Mouse (Mus musculus): ENCODE results near the gene Gm45717.
A peak's percentile ranks its signal among the peaks of the same experiment; 100 is the strongest.
"Not testable (repeated sequence)": the region's sequence is repeated elsewhere in the genome, so short reads cannot be mapped to it uniquely, and the experiment has no call there.

Gene Gm45717

DNA sequence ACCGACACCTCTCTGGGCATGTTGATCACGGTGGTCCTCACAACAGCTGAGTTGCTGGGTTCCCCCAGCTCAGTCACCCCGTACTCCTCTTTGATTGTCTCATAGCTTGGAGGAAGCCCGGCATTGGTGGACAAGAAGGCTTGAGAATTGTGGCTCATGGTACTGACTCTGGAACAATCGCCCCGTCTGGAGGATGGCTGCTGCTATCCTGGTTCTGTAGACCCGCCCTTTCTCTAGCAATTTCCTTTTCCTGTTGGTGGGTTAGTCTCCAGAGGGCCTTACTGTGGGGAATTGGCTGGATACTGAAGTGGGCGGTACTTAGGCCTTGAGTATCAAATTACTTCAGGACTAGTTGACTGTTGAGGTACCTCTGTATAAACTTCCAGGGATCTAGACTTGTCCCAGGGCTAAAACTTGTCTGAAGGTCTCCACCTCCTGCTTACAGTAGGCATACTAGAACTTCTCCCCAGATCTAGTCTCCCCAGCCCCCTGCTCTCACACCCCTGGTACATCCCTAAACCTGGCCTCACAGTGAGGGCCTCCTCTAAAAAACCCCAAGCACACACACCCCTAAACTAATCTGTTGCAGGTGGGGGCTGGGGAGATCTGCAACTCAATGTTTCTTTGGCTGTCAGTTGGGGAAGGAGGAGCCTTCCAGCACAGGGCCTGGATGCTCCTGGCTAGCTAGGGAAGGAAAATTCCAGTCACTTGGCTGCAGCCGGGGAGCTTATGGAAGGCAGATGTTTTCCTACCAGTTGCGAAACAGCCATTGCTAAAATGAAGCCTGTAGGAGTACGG lies at the start of gene Gm45717, which contains the start of gene Ifitm2:
TSS of gene Gm45717 (minus strand) at position 180 of the 798 bp plus-strand sequence.
TSS of gene Ifitm2 (minus strand) at position 230 of the 798 bp plus-strand sequence.
- DNase-seq (ENCODE audit: low spot score) = peak; percentile 97

DNA sequence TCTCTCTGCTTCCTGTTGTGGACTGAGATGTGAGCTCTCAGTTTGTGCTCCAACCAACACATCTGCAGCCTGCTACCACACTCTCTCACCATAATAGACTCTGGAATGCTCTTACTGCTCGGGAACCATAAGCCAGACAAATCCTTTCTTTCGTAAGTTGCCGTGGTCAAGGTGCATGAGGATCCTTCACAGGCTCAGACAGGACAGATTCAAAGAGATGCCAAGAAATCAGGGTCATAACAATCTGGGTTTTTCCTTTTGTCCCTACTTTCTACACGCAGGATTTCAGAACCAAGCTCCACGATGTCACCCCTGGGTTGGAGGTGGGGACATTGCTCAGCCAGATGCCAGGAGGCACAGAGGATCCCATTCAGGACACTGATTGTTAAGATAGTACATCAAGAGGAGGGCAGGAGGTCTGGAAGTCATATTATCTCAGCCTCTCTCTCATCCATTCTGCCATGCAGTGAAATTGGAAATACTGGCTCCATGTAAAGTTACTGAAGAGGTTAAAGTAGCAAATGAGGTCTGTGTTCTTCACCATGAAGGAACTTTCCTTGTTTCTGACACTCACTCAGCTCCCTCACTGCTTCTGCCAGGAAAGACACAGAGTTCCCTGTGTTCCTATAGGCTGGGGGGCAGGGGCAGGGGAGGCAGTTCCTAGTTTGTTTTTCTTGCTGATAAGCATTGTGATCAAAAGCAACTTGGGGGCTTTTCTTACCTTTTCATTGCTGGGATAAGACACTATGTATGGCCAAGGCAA lies 47.7 kb upstream of the Gm45717 start:
- DNase-seq (ENCODE audit: low spot score) = no peak

DNA sequence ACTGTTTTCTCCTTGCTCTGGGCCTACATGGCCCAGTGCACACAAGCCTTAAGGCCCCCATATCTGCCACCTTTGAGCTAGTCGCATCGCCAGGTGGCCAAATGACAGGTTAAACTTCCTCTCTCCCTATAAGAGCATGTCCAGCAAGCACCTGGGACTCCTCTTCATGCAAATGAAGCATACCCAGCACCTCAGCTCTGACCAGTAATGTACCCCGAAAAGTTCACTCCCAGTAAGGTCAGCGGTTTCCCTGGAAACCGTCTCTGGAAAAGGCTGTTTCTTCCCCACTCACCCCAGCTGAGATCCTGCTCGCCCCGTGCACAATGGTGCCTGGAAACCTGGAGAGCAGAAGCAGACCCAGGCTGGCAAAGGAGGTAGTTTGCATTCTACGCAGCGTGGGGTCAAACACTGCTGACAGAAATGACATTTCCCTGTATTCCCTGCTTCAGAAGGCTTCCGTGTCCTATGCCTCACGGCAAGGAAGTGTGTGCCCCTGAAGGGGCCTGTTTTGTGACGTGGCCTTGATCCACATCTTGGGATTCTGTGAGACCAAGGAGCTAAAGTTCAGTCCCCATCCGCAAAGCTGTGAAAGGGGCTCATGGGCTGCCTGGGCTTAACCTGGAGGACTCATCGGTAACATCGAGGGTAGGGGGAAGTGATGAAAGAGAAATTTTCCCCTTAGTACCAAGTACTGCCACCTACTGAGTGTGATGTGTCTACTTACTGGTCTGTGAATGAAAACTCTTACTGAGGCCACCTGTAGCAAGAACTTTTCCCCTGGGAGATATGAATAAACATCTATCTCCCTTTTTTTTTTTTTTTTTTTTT lies 45.4 kb upstream of the Gm45717 start:
- no peak for DNase-seq (ENCODE audit: low spot score)

DNA sequence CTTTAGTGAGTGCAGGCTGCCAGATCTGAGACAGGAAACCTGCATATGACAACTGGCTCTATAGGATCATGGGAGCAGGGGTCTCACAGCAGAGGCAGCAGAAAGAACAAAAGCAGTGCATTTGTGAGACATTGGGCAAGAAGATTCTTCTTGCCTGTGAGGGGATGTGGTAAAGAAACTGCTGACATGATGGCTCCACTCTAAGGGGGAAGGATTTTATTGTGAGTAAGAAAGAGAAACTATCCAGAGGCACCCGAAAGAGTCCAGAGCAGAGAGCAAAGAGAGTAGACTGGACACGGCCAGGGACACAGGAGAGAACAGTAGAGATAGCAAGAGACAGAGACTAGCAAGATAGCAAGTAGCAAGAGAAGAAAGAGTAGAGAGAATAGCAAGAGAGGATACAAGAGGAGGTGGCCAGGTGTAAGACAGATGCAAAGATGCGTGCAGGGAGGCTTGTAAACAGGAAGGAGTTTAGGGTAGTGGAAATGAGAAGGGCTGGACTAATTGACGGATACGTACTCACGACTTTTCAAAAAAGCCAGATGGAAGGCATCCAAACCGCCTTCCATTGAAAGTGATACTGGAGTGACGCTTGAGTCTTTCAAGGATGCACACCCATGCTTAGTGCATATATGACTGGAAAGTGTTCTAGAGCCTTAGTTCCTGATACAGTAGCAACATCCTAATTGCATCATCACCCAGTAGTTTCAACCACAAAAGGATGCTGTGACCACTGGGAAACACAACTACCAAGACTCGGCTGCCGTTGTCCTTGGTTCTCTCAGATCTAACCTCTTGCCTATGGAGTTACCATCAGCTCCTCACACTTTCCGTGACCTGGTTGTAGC lies 43.3 kb upstream of the Gm45717 start:
- DNase-seq (ENCODE audit: low spot score) = no peak

DNA sequence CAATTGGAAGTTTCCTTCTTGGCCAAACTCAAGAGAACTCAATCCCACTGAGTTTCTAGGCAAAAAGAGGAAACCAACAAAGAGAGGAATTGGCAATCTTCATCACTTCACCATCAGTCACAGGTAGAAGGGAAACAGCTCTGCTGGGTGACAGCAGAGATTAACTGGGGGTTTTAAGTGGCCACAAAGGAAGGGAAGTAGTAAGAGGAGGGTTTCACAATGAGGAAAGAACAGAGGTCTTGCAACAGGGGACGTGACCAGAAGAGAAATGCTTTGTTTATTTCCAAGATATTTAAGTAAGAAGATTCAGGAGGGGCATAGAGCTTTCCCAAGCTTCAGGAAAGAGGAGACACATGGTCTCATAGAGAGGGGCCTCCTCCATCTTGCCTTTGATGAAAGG lies 42.1 kb upstream of the Gm45717 start:
- DNase-seq (ENCODE audit: low spot score) = no peak

DNA sequence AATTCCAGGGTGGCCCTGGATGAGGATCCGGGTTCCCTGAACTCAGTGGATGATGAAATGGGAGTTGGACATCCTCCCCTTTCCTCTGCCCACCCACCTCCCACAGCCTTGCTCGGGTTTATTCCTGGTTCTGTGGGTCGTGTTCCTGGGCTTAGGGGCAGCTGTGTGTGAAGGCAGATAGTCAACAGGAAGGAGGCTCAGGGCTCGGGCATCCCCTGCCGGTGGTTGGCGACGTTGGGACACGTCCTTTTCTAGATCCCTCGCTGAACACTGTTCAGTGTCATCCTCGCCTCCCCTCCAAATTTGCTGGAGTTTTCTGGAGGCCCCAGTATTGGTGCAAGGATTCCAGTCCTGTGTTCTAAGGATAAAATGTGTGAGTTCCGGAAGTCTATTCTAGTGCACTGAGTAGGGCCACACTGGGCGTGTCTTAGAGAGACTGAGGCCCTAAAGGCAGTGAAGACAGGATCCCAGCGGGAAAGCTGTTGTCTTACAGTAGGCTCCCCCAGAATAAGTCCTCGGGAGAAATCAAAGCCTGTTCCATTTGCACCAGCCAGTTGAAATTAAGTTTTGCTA lies 35.5 kb upstream of the Gm45717 start:
- DNase-seq (ENCODE audit: low spot score) = no peak

DNA sequence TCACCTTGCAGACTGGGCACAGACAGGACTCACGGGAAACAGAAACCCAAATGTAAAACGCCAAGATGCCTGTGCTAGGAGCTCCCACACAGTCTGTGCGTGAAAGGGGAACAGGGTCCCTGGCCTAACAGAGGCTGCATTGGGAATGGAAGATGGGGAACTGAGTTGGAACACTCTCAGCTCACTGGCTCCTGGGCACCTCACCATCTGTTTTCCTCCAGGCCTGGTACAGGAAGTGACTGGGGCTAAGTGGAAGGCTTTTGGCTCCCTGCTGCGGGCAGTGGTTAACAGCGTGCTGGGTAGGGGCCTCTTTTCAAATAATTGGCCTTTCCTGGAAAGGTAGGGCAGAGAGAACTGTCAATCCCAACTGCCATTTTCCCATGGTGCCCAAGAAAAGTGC lies 34.9 kb upstream of the Gm45717 start:
- DNase-seq (ENCODE audit: low spot score) = no peak

DNA sequence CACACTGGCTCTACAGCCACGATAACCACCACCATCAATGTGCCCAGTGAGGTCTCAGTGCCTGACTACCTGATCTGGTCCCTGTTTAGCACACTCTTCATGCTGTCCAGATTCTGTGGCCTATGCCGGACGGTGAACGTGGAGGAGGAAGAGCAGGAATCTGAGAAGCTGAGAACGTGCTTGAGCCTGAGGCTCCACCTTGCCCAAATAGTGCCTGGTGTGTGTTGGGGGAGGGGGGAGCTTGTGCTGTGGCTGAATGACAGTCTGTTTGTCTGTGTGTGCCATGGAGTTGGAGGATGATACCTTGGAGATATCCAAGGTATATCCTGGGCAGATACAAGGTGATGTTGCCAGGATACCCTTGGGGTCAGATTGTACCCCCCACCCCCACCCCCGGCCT lies 34.4 kb upstream of the Gm45717 start:
- no peak for DNase-seq (ENCODE audit: low spot score)

DNA sequence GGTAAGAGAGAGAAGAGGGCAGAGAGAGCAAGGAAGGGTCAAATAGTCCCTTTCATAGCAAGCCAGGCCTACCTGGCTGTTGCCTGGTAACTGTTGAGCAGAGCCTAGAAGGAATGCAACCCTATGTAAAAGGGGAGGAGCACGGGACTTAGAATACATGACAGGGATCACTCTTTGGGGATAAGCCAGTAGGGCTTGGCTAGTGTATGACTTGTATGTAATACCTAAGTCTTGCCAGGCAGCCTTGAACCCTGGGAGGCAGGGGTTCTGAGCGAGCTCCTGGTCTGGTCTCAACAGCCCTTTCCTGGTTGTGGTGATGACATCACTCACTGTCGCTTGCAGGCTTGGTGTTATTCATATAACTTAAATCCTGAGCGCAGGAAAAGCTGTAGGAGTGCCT lies 33.3 kb upstream of the Gm45717 start:
- no peak for DNase-seq (ENCODE audit: low spot score)

DNA sequence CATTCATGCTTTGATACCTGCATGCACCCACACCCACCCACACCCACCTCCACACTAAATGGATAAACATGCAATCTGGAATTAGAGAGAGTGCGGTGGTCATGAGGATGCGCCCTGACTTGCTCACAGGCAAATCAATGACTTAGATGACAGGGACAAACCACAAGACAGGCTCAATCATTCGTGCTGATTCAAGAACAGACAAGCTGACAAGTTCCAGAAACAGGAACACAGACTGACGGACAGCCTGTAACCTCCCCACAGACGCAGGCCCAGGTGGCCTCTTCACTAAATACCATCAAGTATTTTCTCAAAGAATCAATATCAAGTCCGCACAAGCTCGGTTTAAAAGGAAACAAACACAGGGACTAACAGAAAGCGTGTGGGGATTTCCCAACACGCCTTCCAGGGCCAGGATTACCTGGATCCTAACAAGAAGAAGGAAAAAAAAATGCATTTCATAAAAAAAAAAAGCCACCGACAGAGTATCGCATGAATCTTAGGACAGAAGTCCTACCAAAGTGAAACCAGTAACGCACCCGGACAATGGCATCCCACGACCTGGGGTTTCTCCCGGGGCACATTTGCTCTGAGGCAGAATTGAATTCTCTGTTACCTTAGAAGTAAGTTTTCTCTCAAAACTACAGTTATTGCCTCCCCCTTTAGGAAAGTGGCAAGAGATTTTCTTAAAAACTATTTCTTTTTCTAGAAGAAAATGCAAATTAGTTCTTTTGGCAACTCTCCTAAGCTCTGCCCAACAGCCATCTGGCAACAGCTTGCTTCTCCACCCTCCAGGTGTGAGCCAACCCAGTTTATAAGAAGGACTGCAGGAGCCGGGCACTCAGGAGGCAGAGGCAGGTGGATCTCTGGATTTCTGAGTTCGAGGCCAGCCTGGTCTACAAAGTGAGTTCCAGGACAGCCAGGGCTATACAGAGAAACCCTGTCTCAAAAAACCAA lies 31.7 kb upstream of the Gm45717 start:
- no peak for DNase-seq (ENCODE audit: low spot score)

DNA sequence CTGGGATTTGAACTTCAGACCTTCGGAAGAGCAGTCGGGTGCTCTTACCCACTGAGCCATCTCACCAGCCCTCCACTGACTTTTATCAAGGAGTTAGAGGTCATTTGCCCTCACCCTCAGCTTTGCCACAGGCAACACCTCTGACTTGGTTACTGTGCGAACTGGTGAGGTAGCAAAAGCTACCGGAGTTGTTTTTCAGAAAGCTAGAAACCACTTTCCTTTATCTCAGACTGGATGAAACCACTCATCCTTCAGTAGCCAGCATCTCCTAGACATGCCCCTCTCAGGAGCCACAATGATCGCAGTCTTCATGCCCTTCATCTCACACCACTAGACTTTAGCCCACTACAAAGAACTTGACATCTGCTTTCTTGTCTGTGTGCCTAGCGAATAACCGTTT lies 27.2 kb upstream of the Gm45717 start:
- DNase-seq (ENCODE audit: low spot score) = no peak

DNA sequence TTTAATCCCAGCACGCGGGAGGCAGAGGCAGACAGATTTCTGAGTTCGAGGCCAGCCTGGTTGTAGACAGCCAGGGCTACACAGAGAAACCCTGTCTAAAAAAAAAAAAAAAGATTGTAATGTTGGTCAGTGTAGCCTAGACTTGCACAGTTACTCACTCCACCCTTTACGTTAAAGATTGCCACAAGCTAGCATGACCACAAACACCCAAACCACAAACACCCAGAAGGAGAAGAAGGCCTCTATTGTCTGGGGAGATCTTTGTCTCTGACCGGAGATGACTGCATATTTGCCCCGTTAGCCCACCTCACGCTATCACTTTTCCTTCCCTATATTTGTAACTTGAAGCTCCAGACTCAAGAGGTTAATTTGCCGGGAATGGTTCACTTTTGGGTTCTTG lies 26.0 kb upstream of the Gm45717 start:
- DNase-seq (ENCODE audit: low spot score) = no peak

DNA sequence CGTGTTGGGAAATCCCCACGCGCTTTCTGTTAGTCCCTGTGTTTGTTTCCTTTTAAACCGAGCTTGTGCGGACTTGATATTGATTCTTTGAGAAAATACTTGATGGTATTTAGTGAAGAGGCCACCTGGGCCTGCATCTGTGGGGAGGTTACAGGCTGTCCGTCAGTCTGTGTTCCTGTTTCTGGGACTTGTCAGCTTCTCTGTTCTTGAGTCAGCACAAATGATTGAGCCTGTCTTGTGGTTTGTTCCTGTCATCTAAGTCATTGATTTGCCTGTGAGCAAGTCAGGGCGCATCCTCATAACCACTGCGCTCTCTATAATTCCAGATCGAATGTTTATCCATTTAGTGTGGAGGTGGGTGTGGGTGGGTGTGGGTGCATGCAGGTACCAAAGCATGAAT lies 21.0 kb upstream of the Gm45717 start:
- DNase-seq (ENCODE audit: low spot score) = not testable (repeated sequence)

DNA sequence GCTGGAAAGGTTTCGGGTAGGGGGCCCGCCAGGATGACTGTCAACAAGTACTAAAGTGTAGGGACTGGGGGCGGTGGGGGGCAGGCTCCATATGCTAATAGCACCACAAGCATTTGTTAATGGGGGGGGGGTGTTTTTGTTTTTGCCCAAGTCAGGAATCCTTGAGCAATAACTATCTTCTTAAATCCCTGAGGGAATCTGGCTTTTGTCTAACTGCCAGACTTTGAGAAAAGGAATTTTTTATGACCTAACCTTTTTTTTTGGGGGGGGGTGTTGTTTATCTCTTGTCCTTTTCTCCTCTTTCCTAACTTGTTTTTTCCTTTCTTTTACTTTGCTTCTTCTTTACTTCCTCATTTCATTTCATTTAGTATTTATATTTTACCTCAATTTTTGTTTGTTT lies 19.7 kb upstream of the Gm45717 start:
- peak; percentile 76 for DNase-seq (ENCODE audit: low spot score)

DNA sequence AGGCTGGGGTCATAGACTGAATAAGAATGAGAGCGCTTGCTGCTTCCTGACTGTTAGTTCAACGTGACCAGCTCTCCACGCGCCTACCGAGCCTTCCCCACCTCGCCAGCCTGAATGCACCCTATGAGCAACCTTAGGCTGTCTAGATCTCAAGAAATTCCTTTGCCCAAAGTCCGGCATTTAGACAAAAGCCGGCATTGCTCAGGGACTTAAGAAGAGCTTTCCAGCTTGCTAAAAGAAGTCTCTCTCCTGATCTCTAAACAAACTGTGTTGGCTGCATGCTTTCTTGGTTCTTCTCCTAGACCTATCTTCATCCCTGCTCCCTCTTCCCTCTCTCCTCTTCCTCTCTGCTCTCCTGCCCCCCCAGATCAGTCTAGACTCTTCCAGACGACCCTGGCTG lies 19.2 kb upstream of the Gm45717 start:
- no peak for DNase-seq (ENCODE audit: low spot score)

DNA sequence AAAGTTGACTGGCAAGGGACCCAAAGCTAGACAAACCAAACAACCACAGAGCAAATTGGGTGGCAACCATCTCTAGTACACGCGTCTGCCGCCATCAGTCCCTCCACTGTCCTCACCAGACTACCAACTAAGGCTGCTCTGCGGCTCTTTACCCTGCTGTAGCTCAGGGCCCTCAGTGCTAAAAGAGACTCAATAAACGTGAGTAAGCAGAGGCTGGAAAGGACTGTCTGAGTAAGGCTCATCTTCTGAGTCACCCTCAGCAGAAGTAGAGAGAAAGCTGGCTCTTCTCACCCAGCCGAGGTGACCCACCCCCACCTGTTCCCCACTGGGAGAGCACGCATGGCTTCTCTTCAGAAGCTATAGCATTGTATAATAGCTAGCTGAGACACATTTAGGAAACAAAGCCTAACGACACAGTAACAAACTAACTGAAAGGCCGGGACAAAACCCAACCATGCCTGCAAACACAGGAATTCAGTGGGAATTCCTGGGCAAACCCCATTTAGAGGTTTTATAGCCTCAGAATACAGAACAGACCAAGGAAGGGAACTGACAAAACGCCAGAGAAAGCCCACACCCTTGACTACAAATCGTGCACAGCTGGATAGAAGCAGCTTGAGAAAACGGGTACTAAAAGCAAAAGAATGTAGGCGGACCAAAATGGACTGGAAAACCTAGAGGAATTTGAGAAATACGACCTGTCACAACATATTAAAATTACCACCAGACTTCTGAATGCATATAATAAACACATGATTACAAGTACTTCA lies 17.8 kb upstream of the Gm45717 start:
- no peak for DNase-seq (ENCODE audit: low spot score)

DNA sequence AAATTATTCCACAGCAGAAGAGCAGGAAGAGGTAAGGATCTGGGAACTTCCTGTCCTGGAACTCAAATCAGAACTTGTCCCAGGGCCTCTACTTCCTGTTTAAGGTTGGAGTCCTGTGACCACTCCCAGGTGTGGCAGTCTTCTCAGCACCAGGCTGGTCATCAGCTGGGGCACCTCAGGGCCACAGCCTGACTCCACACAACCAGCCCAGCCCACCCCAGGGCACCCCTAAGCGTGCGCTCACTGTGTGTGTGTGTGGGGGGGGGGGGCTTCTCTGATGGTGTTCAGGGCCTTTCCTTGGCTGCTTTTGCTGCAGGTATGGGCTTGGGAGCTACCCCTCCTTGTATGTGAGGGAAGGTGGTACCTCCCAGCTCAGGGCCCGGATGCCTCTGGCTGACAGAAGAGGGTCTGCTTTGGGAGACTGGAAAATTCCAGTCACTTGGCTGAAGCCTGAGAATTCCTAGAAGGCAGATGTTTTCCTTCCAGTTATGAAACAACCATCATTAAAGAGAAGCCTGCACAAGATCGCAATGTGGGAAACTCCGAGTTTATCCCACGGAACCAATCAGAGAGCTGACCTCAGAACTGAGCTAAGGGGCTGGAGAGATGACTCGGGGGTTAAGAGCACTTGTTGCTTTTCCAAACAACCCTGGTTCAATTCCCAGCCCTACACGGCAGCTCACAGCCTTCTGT lies 15.9 kb upstream of the Gm45717 start:
- DNase-seq (ENCODE audit: low spot score) = no peak

DNA sequence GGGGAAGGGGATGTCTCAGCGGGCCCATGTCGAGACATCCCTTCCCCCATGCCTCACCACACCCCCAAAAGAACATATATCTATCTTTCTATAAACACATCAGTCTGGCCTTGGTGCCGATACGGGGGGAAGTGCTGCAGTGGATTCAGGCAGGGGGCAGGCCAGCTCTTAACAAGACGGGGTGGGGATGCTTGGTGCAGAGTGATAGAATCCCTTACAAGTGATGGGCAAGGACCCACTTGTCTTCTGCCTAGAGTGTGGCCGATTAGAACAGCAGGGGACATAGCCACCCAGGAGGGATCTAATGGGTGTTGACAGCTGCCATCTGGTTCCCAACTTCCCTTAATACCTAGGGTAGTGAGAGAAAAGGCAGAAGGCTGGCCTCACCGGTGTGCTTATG lies 15.2 kb upstream of the Gm45717 start:
- no peak for DNase-seq (ENCODE audit: low spot score)

DNA sequence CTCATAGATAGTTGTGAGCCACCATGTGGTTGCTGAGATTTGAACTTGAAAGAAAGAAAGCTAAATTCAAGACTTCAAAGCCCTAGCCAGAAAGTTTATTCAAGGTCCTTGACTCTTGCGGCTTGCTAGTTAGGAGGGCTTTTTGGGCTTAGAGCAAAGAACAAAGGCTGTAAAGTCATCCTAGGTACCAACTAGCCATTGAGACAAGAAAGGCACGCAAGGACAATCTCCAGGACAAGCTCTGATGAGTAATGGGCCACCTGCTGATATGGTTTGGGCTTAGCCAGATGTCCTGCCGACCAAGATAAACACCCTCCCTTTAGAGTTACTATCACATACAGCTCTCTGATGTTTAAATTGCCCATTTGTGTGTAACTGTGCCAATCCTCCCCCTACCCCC lies 13.0 kb upstream of the Gm45717 start:
- not testable (repeated sequence) for DNase-seq (ENCODE audit: low spot score)

Data from adipocyte (in vitro differentiated cells).